Mouse (Mus musculus): ENCODE data around the gene Ube2b. TPM values are rescaled to one million over a fixed set of nuclear protein-coding genes. Genes with fewer than 3 reads are reported as not detected.

The Ube2b gene
- polyA plus RNA-seq (2016; fragmentation: Nextera tagmentation; extraction: Ambion mirVana): 220 and 223 TPM in 2 replicates

DNA sequence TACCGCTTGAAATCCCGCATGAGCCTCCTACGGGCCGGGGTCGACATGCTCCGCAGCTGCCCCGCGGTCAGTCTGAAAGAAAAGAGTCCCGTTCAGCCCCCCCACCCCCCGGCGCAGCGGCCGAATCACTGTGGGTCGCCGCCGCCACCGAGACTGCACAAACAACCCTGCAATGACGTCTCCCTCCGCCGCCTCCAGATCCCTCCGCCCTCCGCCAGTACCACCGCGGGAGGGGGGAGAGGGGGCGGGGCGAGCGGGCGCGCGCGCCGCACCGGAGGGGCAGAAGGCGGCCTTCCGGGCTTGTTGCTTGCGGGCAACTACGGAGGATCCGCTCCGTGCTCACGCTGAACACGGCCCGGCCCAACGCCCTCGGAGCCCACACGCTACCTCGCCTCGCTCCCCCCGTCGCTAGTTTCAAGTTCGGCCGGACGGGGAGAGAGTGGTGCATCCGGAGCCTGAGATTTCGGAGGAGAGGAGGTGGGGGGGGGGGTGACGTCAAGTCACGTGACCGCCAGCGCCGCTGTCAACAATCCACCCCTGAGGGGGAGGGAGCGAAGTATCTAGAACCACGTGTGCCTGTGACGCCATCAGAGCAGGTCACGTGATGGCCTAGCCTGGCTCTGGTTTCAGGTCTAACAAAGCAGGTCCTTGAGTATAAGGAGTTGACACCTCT, at the start of gene Ube2b:
Gene Ube2b (minus strand): TSS at position 473 of the 673 bp plus-strand sequence.
- H3K27ac ChIP-seq (replicated peaks): peak within 1 kb of the TSS; percentile 99
- no peaks in the 10 kb centered on the region for H3K9me3 ChIP-seq
- WGBS: under 1% methylated on average over 63 of the region's 63 CpGs
- H3K27me3 ChIP-seq (replicated peaks; ENCODE audit: low read depth, poor library complexity, severe bottlenecking): no peaks in the 10 kb centered on the region
- DNase-seq (ENCODE audit: low spot score): peak; percentile 98
- H3K4me3 ChIP-seq: peak within 1 kb of the TSS; percentile 97
- peaks cover 37% of the 10 kb centered on the region for H3K4me1 ChIP-seq
- H3K36me3 ChIP-seq (replicated peaks): peaks cover 24% of the 10 kb centered on the region

DNA sequence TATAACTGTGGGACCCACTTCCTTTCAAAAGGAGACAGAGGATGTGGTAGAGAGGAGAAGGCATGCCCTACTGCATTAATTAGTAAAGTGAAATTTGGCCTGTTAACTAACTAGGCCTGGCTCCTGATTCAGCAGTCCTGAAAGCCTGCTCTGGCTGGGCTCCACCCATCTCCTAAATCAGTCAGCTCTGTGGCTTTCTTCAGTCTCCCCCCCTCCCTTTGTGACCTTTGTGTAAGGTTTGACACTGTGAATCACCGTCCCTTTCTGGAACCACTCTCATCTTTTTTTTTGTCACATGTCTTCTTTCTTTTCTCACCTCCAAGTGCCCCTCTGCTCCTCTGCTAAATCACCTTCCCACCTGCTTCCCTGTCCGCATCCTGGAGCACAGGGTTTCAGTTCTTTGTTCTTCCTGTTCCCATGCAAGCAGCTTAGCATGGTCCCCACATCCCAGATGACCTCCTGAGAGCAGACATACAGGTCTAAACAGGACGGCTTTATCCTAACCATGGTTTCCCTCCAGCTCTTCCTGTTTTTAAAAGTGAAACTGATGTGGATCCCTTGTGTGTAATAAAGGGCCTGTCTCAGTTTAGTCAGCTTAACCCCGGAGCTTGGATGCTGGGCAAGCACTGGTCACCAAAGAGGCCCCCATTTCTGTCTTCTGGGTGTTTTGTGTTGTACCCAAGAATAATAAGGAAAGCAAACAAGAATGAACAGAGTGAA, 46.0 kb upstream of the Ube2b start:
- no peaks in the 10 kb centered on the region for H3K9me3 ChIP-seq
- peaks cover 4% of the 10 kb centered on the region; the same call in 1 of the 2 replicates for H3K4me1 ChIP-seq
- H3K27me3 ChIP-seq (replicated peaks; ENCODE audit: low read depth, poor library complexity, severe bottlenecking): no peaks in the 10 kb centered on the region
- 0 out of 2 replicates have a peak overlapping the region, but pooled peaks have one; percentile 25 for H3K27ac ChIP-seq (replicated peaks)
- no peak for DNase-seq (ENCODE audit: low spot score)
- no peaks in the 10 kb centered on the region for H3K36me3 ChIP-seq (replicated peaks)
- H3K4me3 ChIP-seq: no peak overlapping the region
- WGBS: 64% methylated on average over 4 of the region's 4 CpGs

DNA sequence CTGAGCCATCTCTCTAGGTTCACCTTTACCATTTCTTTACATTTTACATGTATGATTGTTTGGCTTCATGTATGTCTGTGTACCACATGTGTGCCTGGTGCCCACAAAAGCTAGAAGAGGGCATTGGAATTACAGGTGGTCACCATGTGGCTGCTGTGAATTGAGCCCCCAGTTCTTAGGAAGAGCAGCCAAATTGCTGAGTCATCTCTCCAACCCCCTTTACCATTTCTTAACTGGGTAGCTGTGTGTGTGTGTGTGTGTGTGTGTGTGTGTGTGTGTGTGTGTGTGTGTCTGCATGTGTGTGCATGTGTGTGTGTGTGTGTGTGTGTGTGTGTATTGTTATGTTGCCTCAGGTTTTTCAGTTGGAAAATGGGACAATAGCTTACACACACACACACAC, 43.6 kb upstream of the Ube2b start:
- Histone ChIP-seq H3K9me3 (no peaks in the 10 kb centered on the region), H3K27ac (replicated peaks) (no peak overlapping the region), H3K27me3 (replicated peaks; ENCODE audit: low read depth, poor library complexity, severe bottlenecking) (no peaks in the 10 kb centered on the region), H3K36me3 (replicated peaks) (no peaks in the 10 kb centered on the region), H3K4me1 (peaks cover 4% of the 10 kb centered on the region; the same call in 1 of the 2 replicates), H3K4me3 (no peak overlapping the region)
- no peak for DNase-seq (ENCODE audit: low spot score)

DNA sequence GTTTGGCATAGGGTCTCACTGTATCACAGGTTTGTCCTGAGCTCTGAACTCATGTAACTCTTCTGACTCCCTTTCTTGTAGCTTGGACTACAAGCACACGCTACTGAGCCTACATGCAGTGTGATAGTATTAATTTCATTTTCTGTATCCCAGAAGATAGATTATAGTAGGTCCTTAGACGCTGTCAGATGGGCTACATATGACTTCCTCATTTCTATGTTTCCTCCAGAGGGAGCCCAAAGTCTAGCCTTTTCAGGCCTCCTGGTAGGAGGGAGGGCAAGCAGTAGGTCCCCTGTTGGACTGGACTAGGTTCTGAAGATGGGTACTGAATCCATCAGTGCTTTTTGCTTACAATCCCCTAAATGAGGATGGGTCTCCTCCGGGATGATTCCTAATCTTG, 42.7 kb upstream of the Ube2b start:
- Histone ChIP-seq H3K4me1 (peaks cover 4% of the 10 kb centered on the region; the same call in 1 of the 2 replicates), H3K36me3 (replicated peaks) (no peaks in the 10 kb centered on the region), H3K27me3 (replicated peaks; ENCODE audit: low read depth, poor library complexity, severe bottlenecking) (no peaks in the 10 kb centered on the region), H3K27ac (replicated peaks) (no peak overlapping the region), H3K4me3 (no peak overlapping the region), H3K9me3 (no peaks in the 10 kb centered on the region)
- no peak for DNase-seq (ENCODE audit: low spot score)
- WGBS: 87% methylated on average over 3 of the region's 3 CpGs

DNA sequence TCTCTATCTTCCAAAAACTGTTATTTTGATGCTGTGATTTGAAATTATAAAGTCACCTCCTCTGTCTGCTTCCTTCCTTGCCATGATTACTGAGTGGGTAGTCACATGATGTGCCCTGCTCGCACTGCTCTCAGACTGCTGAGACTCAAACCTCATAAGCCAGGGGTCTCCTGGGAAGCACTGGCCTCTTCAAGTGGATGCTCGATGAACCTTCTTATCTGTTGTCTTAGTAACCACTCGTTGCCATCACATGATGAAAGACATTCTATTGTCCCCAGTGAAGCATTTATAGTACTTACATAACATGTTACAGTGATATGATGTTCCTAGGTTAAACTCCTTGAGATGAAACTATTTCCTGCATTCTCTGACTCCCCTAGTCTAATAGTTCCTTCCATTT, 37.1 kb upstream of the Ube2b start:
- Histone ChIP-seq H3K36me3 (replicated peaks) (no peaks in the 10 kb centered on the region), H3K27me3 (replicated peaks; ENCODE audit: low read depth, poor library complexity, severe bottlenecking) (no peaks in the 10 kb centered on the region), H3K4me3 (no peak overlapping the region), H3K27ac (replicated peaks) (no peak overlapping the region), H3K9me3 (no peaks in the 10 kb centered on the region), H3K4me1 (no peaks in the 10 kb centered on the region)
- no peak for DNase-seq (ENCODE audit: low spot score)
- WGBS: 73% methylated on average over 3 of the region's 3 CpGs

DNA sequence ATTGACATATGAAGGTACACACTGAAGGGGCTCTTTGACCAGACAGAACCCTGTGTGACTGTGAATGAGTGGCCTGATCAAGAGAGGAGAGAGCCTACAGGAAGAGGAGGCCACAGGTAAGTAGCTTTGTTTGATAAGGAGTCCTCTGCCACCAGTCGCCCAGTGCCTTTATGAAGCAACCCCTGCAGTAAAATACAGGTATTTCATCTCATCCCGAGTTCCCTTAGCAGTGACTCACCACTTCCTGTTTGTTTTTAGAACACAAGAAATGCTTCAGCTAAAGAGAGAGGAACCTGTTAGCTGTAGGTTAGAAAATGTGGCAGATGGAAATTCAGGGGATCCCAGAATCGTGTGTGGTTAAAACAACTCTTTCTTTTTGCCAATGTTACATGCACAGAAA, 35.3 kb upstream of the Ube2b start:
- no peak overlapping the region for H3K4me3 ChIP-seq
- H3K4me1 ChIP-seq: no peaks in the 10 kb centered on the region
- no peaks in the 10 kb centered on the region for H3K27me3 ChIP-seq (replicated peaks; ENCODE audit: low read depth, poor library complexity, severe bottlenecking)
- no peak overlapping the region for H3K27ac ChIP-seq (replicated peaks)
- peaks cover 8% of the 10 kb centered on the region; the same call in 1 of the 2 replicates for H3K36me3 ChIP-seq (replicated peaks)
- DNase-seq (ENCODE audit: low spot score): no peak
- 82% methylated on average over 3 of the region's 3 CpGs for WGBS
- no peaks in the 10 kb centered on the region for H3K9me3 ChIP-seq

DNA sequence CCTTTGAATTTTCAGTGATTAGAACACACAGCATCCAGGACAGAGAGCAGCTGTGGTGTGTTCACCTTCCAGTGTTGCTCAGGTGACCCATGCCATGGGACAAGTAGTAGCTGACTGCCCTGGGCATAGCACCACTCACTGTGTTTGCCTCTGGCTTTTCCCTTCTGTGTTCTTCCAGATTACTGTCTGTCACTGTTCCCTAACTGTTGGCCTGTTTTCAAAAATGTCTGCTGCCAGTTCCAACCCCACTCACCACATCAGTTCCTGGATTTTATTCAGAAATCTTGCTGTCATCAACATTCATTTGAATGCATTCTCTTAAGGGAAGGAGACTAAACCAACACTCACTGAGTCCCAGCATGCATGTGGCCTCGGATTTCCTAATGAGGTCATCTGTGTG, 33.4 kb upstream of the Ube2b start:
- no peaks in the 10 kb centered on the region for H3K4me1 ChIP-seq
- no peak overlapping the region for H3K27ac ChIP-seq (replicated peaks)
- DNase-seq (ENCODE audit: low spot score): no peak
- H3K36me3 ChIP-seq (replicated peaks): peaks cover 8% of the 10 kb centered on the region; the same call in 1 of the 2 replicates
- 83% methylated on average over 1 of the region's 1 CpGs for WGBS
- no peaks in the 10 kb centered on the region for H3K27me3 ChIP-seq (replicated peaks; ENCODE audit: low read depth, poor library complexity, severe bottlenecking)
- H3K4me3 ChIP-seq: no peak overlapping the region
- no peaks in the 10 kb centered on the region for H3K9me3 ChIP-seq

DNA sequence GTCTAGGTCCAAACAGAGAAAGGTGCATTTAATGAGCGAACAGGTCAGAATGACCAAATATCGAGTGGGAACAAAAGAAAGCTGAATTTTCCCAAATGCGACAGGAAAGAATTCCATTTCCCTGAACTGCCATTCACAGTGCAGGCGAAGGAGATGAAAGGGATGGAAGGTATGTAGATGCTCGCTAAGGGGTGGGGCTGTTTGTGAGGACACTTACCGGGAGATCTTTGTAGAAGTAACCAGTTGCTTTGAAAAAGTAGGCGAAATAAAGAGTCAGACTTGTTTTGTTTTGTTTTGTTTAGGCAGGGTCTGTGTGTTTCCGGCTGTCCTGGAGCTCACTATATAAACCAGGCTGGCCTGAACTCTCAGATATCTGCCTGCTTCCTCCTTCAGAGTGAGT, 31.8 kb upstream of the Ube2b start:
- DNase-seq (ENCODE audit: low spot score): no peak
- Histone ChIP-seq H3K36me3 (replicated peaks) (peaks cover 8% of the 10 kb centered on the region; the same call in 1 of the 2 replicates), H3K4me1 (no peaks in the 10 kb centered on the region), H3K9me3 (no peaks in the 10 kb centered on the region), H3K27me3 (replicated peaks; ENCODE audit: low read depth, poor library complexity, severe bottlenecking) (no peaks in the 10 kb centered on the region), H3K27ac (replicated peaks) (no peak overlapping the region), H3K4me3 (no peak overlapping the region)
- WGBS: 71% methylated on average over 8 of the region's 8 CpGs

DNA sequence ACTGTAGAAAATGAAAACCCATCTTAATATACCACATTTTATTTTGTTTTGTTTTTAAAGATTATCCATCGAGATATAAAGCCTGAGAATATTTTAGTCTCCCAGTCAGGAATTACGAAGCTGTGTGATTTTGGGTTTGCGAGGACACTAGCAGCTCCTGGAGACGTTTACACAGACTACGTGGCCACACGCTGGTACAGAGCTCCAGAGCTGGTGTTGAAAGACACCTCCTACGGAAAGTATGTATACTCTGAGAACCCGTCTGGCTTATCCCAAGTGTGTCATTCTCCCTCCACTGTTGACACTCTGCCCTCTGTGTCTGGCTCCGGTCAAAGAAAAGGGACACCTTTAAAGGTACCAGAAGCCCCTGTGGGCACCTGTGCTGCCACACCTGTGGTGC, 17.7 kb upstream of the Ube2b start:
- Histone ChIP-seq H3K9me3 (no peaks in the 10 kb centered on the region), H3K4me3 (no peak overlapping the region), H3K4me1 (no peaks in the 10 kb centered on the region), H3K36me3 (replicated peaks) (peaks cover 4% of the 10 kb centered on the region; the same call in 1 of the 2 replicates), H3K27ac (replicated peaks) (no peak overlapping the region), H3K27me3 (replicated peaks; ENCODE audit: low read depth, poor library complexity, severe bottlenecking) (no peaks in the 10 kb centered on the region)
- no peak for DNase-seq (ENCODE audit: low spot score)
- 87% methylated on average over 9 of the region's 9 CpGs for WGBS

DNA sequence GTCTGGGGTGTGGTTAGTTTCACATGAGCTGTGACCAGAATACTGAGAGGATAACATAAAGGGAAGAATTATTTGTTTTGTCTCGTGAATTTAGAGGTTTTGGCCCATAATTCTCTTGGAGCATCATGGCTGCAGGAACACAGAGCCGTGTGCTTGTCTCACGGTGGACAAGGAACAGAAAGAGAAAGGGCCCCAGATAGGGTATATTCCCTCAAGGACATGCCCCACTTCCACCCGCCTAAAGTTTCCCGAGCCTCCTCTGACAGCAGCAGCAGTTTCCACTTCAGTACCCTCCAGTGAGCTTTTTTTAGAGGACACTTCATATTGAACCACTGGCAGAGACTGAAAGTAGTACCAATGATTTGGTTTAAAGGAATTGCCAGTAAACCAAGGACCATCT, 11.0 kb upstream of the Ube2b start:
- H3K4me3 ChIP-seq: no peak overlapping the region
- no peaks in the 10 kb centered on the region for H3K9me3 ChIP-seq
- DNase-seq (ENCODE audit: low spot score): no peak
- H3K27me3 ChIP-seq (replicated peaks; ENCODE audit: low read depth, poor library complexity, severe bottlenecking): no peaks in the 10 kb centered on the region
- no peak overlapping the region for H3K27ac ChIP-seq (replicated peaks)
- WGBS: 84% methylated on average over 5 of the region's 5 CpGs
- H3K36me3 ChIP-seq (replicated peaks): peaks cover 3% of the 10 kb centered on the region; the same call in 1 of the 2 replicates
- H3K4me1 ChIP-seq: no peaks in the 10 kb centered on the region

DNA sequence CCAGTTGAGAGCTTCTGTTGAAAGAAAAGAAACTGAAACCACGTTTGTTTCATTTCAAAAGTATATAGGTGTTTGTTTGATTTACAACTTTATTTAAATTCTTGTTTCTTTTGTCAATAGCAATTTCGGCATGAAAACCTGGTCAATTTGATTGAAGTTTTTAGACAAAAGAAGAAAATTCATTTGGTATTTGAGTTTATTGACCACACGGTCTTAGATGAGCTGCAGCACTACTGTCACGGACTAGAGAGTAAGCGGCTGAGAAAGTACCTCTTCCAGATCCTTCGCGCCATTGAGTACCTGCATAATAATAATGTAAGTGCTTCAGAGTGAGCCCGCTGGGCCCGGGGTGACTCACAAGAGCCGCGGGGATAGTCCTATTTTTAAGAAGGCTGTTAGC, 10.4 kb upstream of the Ube2b start:
- H3K36me3 ChIP-seq (replicated peaks): peaks cover 3% of the 10 kb centered on the region; the same call in 1 of the 2 replicates
- no peaks in the 10 kb centered on the region for H3K27me3 ChIP-seq (replicated peaks; ENCODE audit: low read depth, poor library complexity, severe bottlenecking)
- H3K4me1 ChIP-seq: peaks cover 4% of the 10 kb centered on the region; the same call in 1 of the 2 replicates
- H3K27ac ChIP-seq (replicated peaks): no peak overlapping the region
- 92% methylated on average over 11 of the region's 11 CpGs for WGBS
- no peaks in the 10 kb centered on the region for H3K9me3 ChIP-seq
- no peak for DNase-seq (ENCODE audit: low spot score)
- H3K4me3 ChIP-seq: no peak overlapping the region

DNA sequence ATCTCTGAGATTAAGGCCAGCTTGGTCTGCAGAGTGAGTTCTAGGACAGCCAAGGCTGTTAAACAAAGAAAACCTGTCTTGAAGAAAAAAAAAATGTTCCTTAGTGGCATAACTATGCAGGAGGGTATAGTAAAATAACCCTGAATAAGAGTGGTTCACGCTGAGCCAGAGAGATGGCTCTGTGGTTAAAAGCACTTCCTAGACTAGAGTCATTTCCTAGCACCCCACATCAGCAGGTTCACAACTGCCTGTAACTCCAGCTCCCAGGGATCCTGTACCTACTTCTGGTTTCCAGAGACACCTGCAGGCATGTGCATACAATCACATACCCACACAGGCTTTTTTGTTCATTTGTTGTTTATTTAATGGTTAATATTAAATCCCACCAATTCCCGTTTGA, 5.0 kb upstream of the Ube2b start:
- 76% methylated on average over 2 of the region's 2 CpGs for WGBS
- DNase-seq (ENCODE audit: low spot score): no peak
- H3K4me1 ChIP-seq: peaks cover 29% of the 10 kb centered on the region
- no peaks in the 10 kb centered on the region for H3K27me3 ChIP-seq (replicated peaks; ENCODE audit: low read depth, poor library complexity, severe bottlenecking)
- H3K36me3 ChIP-seq (replicated peaks): no peaks in the 10 kb centered on the region; the same call in 1 of the 2 replicates
- H3K27ac ChIP-seq (replicated peaks): no peak overlapping the region
- no peaks in the 10 kb centered on the region for H3K9me3 ChIP-seq
- peak overlapping the region; percentile 86 for H3K4me3 ChIP-seq

Measured in embryonic facial prominence, embryonic 10.5 days (tissue).